Mouse (Mus musculus): ENCODE measurements around the gene Ackr4.

Ackr4 gene

GRCm38 (mm10) chr9:104040362-104040761 is 86.4 kb downstream of the Ackr4 start, which contains the start of gene Gm28305:
TSS of gene Gm28305 (plus strand) at chr9:104040662.
- no peak for DNase-seq (ENCODE audit: low spot score)

GRCm38 (mm10) chr9:104039742-104040141 is 87.0 kb downstream of the Ackr4 start:
- DNase-seq (ENCODE audit: low spot score) = no peak

GRCm38 (mm10) chr9:104039031-104039695 is 87.6 kb downstream of the Ackr4 start:
- DNase-seq (ENCODE audit: low spot score) = no peak

- DNase-seq (ENCODE audit: low spot score) = no peak
Observed at GRCm38 (mm10) chr9:104038266-104038665, 88.5 kb downstream of the Ackr4 start.

GRCm38 (mm10) chr9:104035261-104036015 is 91.3 kb downstream of the Ackr4 start:
- DNase-seq (ENCODE audit: low spot score) = peak; percentile 82

GRCm38 (mm10) chr9:104034718-104035117 is 92.0 kb downstream of the Ackr4 start:
- DNase-seq (ENCODE audit: low spot score) = no peak

- no peak for DNase-seq (ENCODE audit: low spot score)
Observed at GRCm38 (mm10) chr9:104034231-104034630, 92.5 kb downstream of the Ackr4 start.

Data from urinary bladder, postnatal 14 days (tissue).